Mouse (Mus musculus): ENCODE results near the gene Rad17. TPM values are rescaled to one million over a fixed set of nuclear protein-coding genes. Genes with fewer than 3 reads are reported as not detected.

The Rad17 gene
- polyA plus RNA-seq, 1 experiment from 2014 or later, result 26.5 TPM

DNA sequence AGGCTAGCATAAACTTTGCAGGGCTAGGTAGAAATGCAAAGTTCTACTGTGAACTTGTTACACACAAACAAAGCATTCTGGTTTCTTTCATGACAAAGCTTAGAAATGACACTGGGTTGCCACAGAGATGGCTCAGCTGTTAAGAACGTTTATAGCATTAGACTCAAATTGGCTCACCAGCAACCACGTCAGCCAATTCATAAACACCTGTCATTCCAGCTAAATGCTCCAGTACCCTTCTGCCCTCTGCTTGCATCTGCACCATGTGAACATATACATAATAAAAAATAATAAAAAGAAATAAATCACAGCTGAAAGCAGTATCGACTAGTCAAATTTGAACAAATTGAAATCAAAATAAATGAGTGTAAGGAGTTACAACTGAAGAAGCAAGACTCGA, 28.6 kb downstream of the Rad17 start:
- DNase-seq (ENCODE audit: low spot score, missing footprints) (no peak), ATAC-seq (ENCODE audit: low FRiP score) (no peak)
- Histone ChIP-seq H3K4me1 (ENCODE audit: control insufficient read depth, insufficient read depth, low read length) (no peaks in the 10 kb centered on the region), H3K27ac (ENCODE audit: low read depth, low read length) (no peak overlapping the region), H3K4me3 (ENCODE audit: low read depth, low read length) (no peak overlapping the region), H3K36me3 (ENCODE audit: control insufficient read depth, insufficient read depth, low read length) (peaks cover 8% of the 10 kb centered on the region), H3K4me2 (no peak overlapping the region), H3K9ac (ENCODE audit: low read length) (no peak overlapping the region), H3K9me3 (ENCODE audit: control insufficient read depth, low read length) (no peaks in the 10 kb centered on the region), H3K27me3 (ENCODE audit: control insufficient read depth, insufficient read depth, low read length) (peaks cover 2% of the 10 kb centered on the region; the same call in 1 of the 2 replicates)
- 89% methylated on average over 4 of the region's 4 CpGs for WGBS

DNA sequence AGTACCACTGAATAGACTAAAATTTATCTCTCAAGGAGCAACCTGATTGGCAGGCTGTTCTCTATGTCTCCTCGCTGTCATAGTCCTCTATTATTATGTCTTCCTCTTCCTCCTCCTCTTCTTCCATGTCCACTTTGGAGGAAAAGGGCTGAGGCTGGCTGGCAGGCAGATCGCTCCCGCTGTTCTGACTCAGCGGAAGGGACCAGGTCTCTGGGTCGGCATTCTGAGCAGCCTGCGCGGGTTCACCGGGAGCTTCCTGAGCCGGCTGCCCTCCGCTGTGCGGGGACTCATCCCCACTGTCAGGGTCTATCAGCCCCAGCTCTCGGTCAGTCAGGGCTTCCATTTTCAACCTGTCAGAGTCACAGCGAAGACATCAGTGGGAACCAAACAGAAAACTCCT, 33.3 kb downstream of the Rad17 start:
- Histone ChIP-seq H3K27ac (ENCODE audit: low read depth, low read length) (no peak overlapping the region), H3K36me3 (ENCODE audit: control insufficient read depth, insufficient read depth, low read length) (peaks cover under 1% of the 10 kb centered on the region; the same call in 1 of the 2 replicates), H3K9me3 (ENCODE audit: control insufficient read depth, low read length) (no peaks in the 10 kb centered on the region), H3K27me3 (ENCODE audit: control insufficient read depth, insufficient read depth, low read length) (peaks cover 11% of the 10 kb centered on the region; the same call in 1 of the 2 replicates), H3K4me1 (ENCODE audit: control insufficient read depth, insufficient read depth, low read length) (peaks cover 4% of the 10 kb centered on the region; the same call in 1 of the 2 replicates), H3K4me2 (no peak overlapping the region), H3K4me3 (ENCODE audit: low read depth, low read length) (no peak overlapping the region), H3K9ac (ENCODE audit: low read length) (no peak overlapping the region)
- DNase-seq (ENCODE audit: low spot score, missing footprints) (no peak), ATAC-seq (ENCODE audit: low FRiP score) (no peak)
- WGBS, result 78% methylated on average over 13 of the region's 13 CpGs

- Histone ChIP-seq H3K27me3 (ENCODE audit: control insufficient read depth, insufficient read depth, low read length) (peaks cover 11% of the 10 kb centered on the region; the same call in 1 of the 2 replicates), H3K4me3 (ENCODE audit: low read depth, low read length) (peak within 1 kb of the TSS; percentile 55), H3K36me3 (ENCODE audit: control insufficient read depth, insufficient read depth, low read length) (no peaks in the 10 kb centered on the region; the same call in 1 of the 2 replicates), H3K9ac (ENCODE audit: low read length) (peak within 1 kb of the TSS; percentile 64), H3K4me1 (ENCODE audit: control insufficient read depth, insufficient read depth, low read length) (peaks cover 4% of the 10 kb centered on the region; the same call in 1 of the 2 replicates), H3K9me3 (ENCODE audit: control insufficient read depth, low read length) (no peaks in the 10 kb centered on the region), H3K4me2 (peak within 1 kb of the TSS; percentile 94), H3K27ac (ENCODE audit: low read depth, low read length) (no peak within 1 kb of the TSS)
- 2% methylated on average over 61 of the region's 77 CpGs for WGBS
- ATAC-seq (ENCODE audit: low FRiP score), result peak; percentile 58; the same call in 1 of the 2 replicates
- DNase-seq (ENCODE audit: low spot score, missing footprints), result peak; percentile 91
Observed at GRCm38 (mm10) chr13:100616181-100617087, 34.4 kb downstream of the Rad17 start, which contains the start of gene Marveld2. Gene Marveld2, minus strand, starts transcription at chr13:100616971.

DNA sequence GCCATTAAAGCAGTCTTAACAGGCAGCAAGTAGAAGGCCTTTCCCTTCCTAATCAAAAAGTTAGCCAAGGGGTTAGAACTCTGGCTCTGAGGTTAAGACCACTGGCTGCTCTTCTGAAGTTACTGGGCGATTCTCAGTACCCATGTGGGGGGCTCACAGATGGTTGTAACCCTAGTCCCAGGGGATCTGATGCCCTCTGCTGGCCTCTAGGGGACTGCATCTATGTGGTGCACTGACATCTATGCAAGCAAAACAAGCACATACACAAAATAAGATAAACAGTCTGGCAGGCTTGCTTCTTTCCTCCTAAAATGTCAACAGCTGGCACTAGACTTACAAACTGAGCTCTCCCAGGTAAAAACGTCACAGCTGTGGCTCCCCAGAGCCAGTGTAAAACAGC, 37.9 kb downstream of the Rad17 start:
- WGBS, result 66% methylated on average over 2 of the region's 2 CpGs
- peak; percentile 85 for DNase-seq (ENCODE audit: low spot score, missing footprints)
- ATAC-seq (ENCODE audit: low FRiP score), result no peak

GRCm38 (mm10) chr13:100612251-100612650, 38.6 kb downstream of the Rad17 start:
- 95% methylated on average over 10 of the region's 10 CpGs for WGBS

More for the DNA sequence above, 37.9 kb downstream of the Rad17 start:
- Histone ChIP-seq H3K27me3 (ENCODE audit: control insufficient read depth, insufficient read depth, low read length) (peaks cover 11% of the 10 kb centered on the region; the same call in 1 of the 2 replicates), H3K9me3 (ENCODE audit: control insufficient read depth, low read length) (no peaks in the 10 kb centered on the region), H3K4me2 (no peak overlapping the region), H3K27ac (ENCODE audit: low read depth, low read length) (no peak overlapping the region), H3K9ac (ENCODE audit: low read length) (no peak overlapping the region), H3K36me3 (ENCODE audit: control insufficient read depth, insufficient read depth, low read length) (no peaks in the 10 kb centered on the region), H3K4me1 (ENCODE audit: control insufficient read depth, insufficient read depth, low read length) (peaks cover 4% of the 10 kb centered on the region; the same call in 1 of the 2 replicates), H3K4me3 (ENCODE audit: low read depth, low read length) (no peak overlapping the region)

DNA sequence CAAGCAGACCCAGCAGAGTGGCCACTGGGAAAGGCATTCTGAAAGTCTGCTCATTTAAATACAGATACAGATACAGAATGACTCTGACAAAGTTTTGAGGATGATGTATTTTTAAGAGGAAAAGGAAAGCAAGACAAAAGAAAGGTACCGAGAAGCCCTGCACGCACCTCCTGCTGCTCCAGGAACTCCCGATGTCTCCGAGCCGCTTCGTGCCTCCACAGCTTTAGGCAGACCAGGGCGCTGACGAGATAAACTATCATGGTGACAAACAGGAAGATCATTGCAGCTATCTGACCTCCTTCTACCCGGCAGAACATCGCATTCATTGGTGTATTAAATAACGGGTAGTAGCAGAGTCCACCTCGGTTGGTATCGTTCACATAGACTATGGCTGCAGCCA, 39.6 kb downstream of the Rad17 start:
- H3K9me3 ChIP-seq (ENCODE audit: control insufficient read depth, low read length), result no peaks in the 10 kb centered on the region; the same call in 1 of the 2 replicates
- H3K4me3 ChIP-seq (ENCODE audit: low read depth, low read length), result no peak overlapping the region
- WGBS, result 94% methylated on average over 13 of the region's 13 CpGs
- H3K36me3 ChIP-seq (ENCODE audit: control insufficient read depth, insufficient read depth, low read length), result no peaks in the 10 kb centered on the region
- H3K27me3 ChIP-seq (ENCODE audit: control insufficient read depth, insufficient read depth, low read length), result peaks cover 4% of the 10 kb centered on the region; the same call in 1 of the 2 replicates
- DNase-seq (ENCODE audit: low spot score, missing footprints) (no peak), ATAC-seq (ENCODE audit: low FRiP score) (no peak)
- no peak overlapping the region for H3K4me2 ChIP-seq
- H3K9ac ChIP-seq (ENCODE audit: low read length), result no peak overlapping the region
- no peak overlapping the region for H3K27ac ChIP-seq (ENCODE audit: low read depth, low read length)
- no peaks in the 10 kb centered on the region; the same call in 1 of the 2 replicates for H3K4me1 ChIP-seq (ENCODE audit: control insufficient read depth, insufficient read depth, low read length)

More at GRCm38 (mm10) chr13:100612251-100612650, 38.6 kb downstream of the Rad17 start:
- H3K27ac ChIP-seq (ENCODE audit: low read depth, low read length), result no peak overlapping the region
- H3K9me3 ChIP-seq (ENCODE audit: control insufficient read depth, low read length), result no peaks in the 10 kb centered on the region; the same call in 1 of the 2 replicates
- no peaks in the 10 kb centered on the region for H3K36me3 ChIP-seq (ENCODE audit: control insufficient read depth, insufficient read depth, low read length)
- ATAC-seq (ENCODE audit: low FRiP score) (no peak), DNase-seq (ENCODE audit: low spot score, missing footprints) (no peak)
- H3K27me3 ChIP-seq (ENCODE audit: control insufficient read depth, insufficient read depth, low read length), result peaks cover 9% of the 10 kb centered on the region; the same call in 1 of the 2 replicates
- no peak overlapping the region for H3K9ac ChIP-seq (ENCODE audit: low read length)
- H3K4me2 ChIP-seq, result no peak overlapping the region
- H3K4me1 ChIP-seq (ENCODE audit: control insufficient read depth, insufficient read depth, low read length), result peaks cover 4% of the 10 kb centered on the region; the same call in 1 of the 2 replicates
- no peak overlapping the region for H3K4me3 ChIP-seq (ENCODE audit: low read depth, low read length)

DNA sequence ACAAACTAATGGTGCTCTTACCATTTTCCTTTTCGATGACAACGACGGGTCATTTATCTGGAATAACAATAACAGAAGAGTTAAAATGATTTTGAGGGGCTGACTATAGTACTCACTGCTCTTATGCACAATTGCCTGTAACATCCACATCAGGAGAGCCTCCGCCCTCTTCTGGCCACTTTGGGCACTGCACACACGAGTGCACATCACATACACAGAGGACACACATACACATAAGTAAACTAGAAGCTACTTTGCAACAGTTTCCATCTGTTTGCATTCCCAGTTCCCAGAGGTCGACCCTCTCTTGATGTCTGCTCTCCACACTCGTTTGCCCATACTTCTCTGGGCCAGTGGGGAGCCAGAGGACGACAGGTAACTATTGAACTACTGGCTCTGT, 43.1 kb downstream of the Rad17 start:
- Histone ChIP-seq H3K4me3 (ENCODE audit: low read depth, low read length) (no peak overlapping the region), H3K9ac (ENCODE audit: low read length) (no peak overlapping the region), H3K36me3 (ENCODE audit: control insufficient read depth, insufficient read depth, low read length) (no peaks in the 10 kb centered on the region), H3K9me3 (ENCODE audit: control insufficient read depth, low read length) (no peaks in the 10 kb centered on the region; the same call in 1 of the 2 replicates), H3K27ac (ENCODE audit: low read depth, low read length) (no peak overlapping the region), H3K4me2 (no peak overlapping the region), H3K4me1 (ENCODE audit: control insufficient read depth, insufficient read depth, low read length) (no peaks in the 10 kb centered on the region), H3K27me3 (ENCODE audit: control insufficient read depth, insufficient read depth, low read length) (no peaks in the 10 kb centered on the region)
- 85% methylated on average over 8 of the region's 8 CpGs for WGBS
- no peak for ATAC-seq (ENCODE audit: low FRiP score)
- no peak for DNase-seq (ENCODE audit: low spot score, missing footprints)

- H3K4me1 ChIP-seq (ENCODE audit: control insufficient read depth, insufficient read depth, low read length), result no peaks in the 10 kb centered on the region
- no peak overlapping the region for H3K9ac ChIP-seq (ENCODE audit: low read length)
- DNase-seq (ENCODE audit: low spot score, missing footprints) (no peak), ATAC-seq (ENCODE audit: low FRiP score) (no peak)
- WGBS, result 72% methylated on average over 1 of the region's 1 CpGs
- H3K4me3 ChIP-seq (ENCODE audit: low read depth, low read length), result no peak overlapping the region
- no peaks in the 10 kb centered on the region for H3K27me3 ChIP-seq (ENCODE audit: control insufficient read depth, insufficient read depth, low read length)
- no peaks in the 10 kb centered on the region; the same call in 1 of the 2 replicates for H3K9me3 ChIP-seq (ENCODE audit: control insufficient read depth, low read length)
- H3K36me3 ChIP-seq (ENCODE audit: control insufficient read depth, insufficient read depth, low read length), result no peaks in the 10 kb centered on the region
- no peak overlapping the region for H3K27ac ChIP-seq (ENCODE audit: low read depth, low read length)
- no peak overlapping the region for H3K4me2 ChIP-seq
Observed at GRCm38 (mm10) chr13:100605845-100606244, 45.0 kb downstream of the Rad17 start.

DNA sequence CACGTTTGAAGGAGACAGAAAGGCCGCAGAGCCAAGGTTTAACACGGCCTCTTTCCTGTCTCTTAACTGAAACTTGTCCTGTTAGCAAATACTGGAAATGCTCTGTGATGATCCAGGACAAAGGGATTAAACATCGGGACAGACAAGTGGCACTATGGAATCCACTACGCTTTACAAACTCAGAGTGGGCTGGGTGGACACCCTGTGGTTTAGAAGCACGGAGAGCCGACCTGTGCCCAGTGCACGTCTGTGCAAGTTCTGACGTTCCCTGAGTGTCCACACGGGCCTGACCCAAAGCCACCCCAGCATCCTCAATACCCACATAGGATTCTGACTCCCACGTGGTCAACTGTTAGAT, 47.1 kb downstream of the Rad17 start:
- Histone ChIP-seq H3K9me3 (ENCODE audit: control insufficient read depth, low read length) (no peaks in the 10 kb centered on the region; the same call in 1 of the 2 replicates), H3K4me2 (no peak overlapping the region), H3K27ac (ENCODE audit: low read depth, low read length) (no peak overlapping the region), H3K4me1 (ENCODE audit: control insufficient read depth, insufficient read depth, low read length) (no peaks in the 10 kb centered on the region), H3K4me3 (ENCODE audit: low read depth, low read length) (no peak overlapping the region), H3K27me3 (ENCODE audit: control insufficient read depth, insufficient read depth, low read length) (no peaks in the 10 kb centered on the region), H3K9ac (ENCODE audit: low read length) (no peak overlapping the region), H3K36me3 (ENCODE audit: control insufficient read depth, insufficient read depth, low read length) (no peaks in the 10 kb centered on the region)
- WGBS, result 88% methylated on average over 11 of the region's 11 CpGs
- DNase-seq (ENCODE audit: low spot score, missing footprints), result no peak
- no peak for ATAC-seq (ENCODE audit: low FRiP score)

All from midbrain, embryonic 11.5 days (tissue).